Mouse (Mus musculus) G1E (cell line): Measurements from ENCODE around the gene Ate1. TPM values are rescaled to one million over a fixed set of nuclear protein-coding genes. Genes with fewer than 3 reads are reported as not detected.

ENCODE experiments used
- ATAC-seq: 2 replicates; pipeline ENCODE4 v1.8.0; 2016; ENCODE audit warnings: mild to moderate bottlenecking; ENCODE audit not compliant: insufficient number of reproducible peaks, poor library complexity, low FRiP score, severe bottlenecking; ENCODE audit errors: extremely low read depth
- DNase-seq: peaks from one replicate; pipeline ENCODE4 v3.0.0; 2012; ENCODE audit warnings: low spot score
- H3K27me3 ChIP-seq: 2 replicates; pipeline ENCODE4 v1.6.1; 2012; ENCODE audit warnings: mild to moderate bottlenecking, low read length, inconsistent platforms; ENCODE audit not compliant: insufficient read depth
- H3K36me3 ChIP-seq: replicated peaks from 2 replicates; pipeline ENCODE3; 2012; ENCODE audit warnings: mild to moderate bottlenecking, inconsistent platforms
- H3K4me1 ChIP-seq: 2 replicates; pipeline ENCODE4 v1.6.1; 2012; ENCODE audit warnings: low read depth, low read length, inconsistent platforms, mixed read lengths; ENCODE audit not compliant: insufficient read depth
- H3K4me3 ChIP-seq: 2 replicates; pipeline ENCODE4 v1.5.1; 2012; ENCODE audit warnings: low read depth, mild to moderate bottlenecking, inconsistent platforms, low read length, moderate library complexity, mixed read lengths
- H3K9me3 ChIP-seq: replicated peaks from 2 replicates; pipeline ENCODE4 v1.6.1; 2012; ENCODE audit warnings: inconsistent platforms
- CTCF ChIP-seq: IDR thresholded peaks from 2 replicates; pipeline ENCODE4 v1.5.1; 2012; ENCODE audit warnings: low read depth, low read length, inconsistent platforms, mixed read lengths
- GATA1 ChIP-seq: IDR thresholded peaks from 2 replicates; pipeline ENCODE4 v1.6.1; 2012; ENCODE audit warnings: borderline replicate concordance, low read length, inconsistent platforms, mixed read lengths
- GATA2 ChIP-seq: IDR thresholded peaks from 2 replicates; pipeline ENCODE4 v1.6.1; 2012; ENCODE audit warnings: low read depth, low read length, inconsistent platforms, borderline replicate concordance
- POLR2AphosphoS5 ChIP-seq: IDR thresholded peaks from 2 replicates; pipeline ENCODE4 v1.6.1; 2012; ENCODE audit warnings: low read depth, low read length, inconsistent platforms; ENCODE audit not compliant: insufficient replicate concordance
- TAL1 ChIP-seq: conservative IDR thresholded peaks from 2 replicates; pipeline ENCODE4 v1.6.1; 2012; ENCODE audit warnings: low read depth, low read length, inconsistent platforms, mixed read lengths
- polyA plus RNA-seq: library from polyadenylated mRNA; stranded (reverse); fragments of >175 nt; gene quantifications from 2 replicates; pipeline ENCODE4 v1.2.3, GENCODE M21; 2012
- total RNA-seq, 2 experiments: library from RNA; stranded (forward) in 1 of 2; stranded (reverse) in 1 of 2; fragments of 200-1000 nt in 1 of 2; fragments of >200 nt in 1 of 2; fragmentation: Nextera tagmentation in 1 of 2; gene quantifications; 2 replicates each; pipeline ENCODE4 v1.2.3; 2014 to 2017

Gene Ate1
- total and polyA plus RNA-seq, 3 experiments: 5.2 to 49.9 (median 32.2) TPM

- H3K36me3 ChIP-seq: no peaks in the 10 kb centered on the region
- no peaks in the 10 kb centered on the region for H3K4me1 ChIP-seq
- peaks cover 26% of the 10 kb centered on the region for H3K9me3 ChIP-seq
- TF ChIP-seq CTCF (no peak), GATA1 (no peak), POLR2AphosphoS5 (no peak), GATA2 (no peak)
- ATAC-seq (no peak), DNase-seq (no peak)
- H3K4me3 ChIP-seq: no peak overlapping the region
- H3K27me3 ChIP-seq: no peaks in the 10 kb centered on the region
Observed at GRCm38 (mm10) chr7:130368036-130368826, 151.9 kb downstream of the Ate1 start.

- no peak for DNase-seq
- Histone ChIP-seq H3K27me3 (no peaks in the 10 kb centered on the region), H3K9me3 (peaks cover 26% of the 10 kb centered on the region), H3K4me1 (no peaks in the 10 kb centered on the region), H3K36me3 (no peaks in the 10 kb centered on the region), H3K4me3 (no peak overlapping the region)
- TF ChIP-seq TAL1: no peak
- TF ChIP-seq GATA2: no peak
- no peak for TF ChIP-seq GATA1
- no peak for TF ChIP-seq CTCF
- TF ChIP-seq POLR2AphosphoS5: no peak
- ATAC-seq: no peak
Observed at GRCm38 (mm10) chr7:130367222-130368035, 152.7 kb downstream of the Ate1 start.

GRCm38 (mm10) chr7:130365711-130366110 lies 154.5 kb downstream of the Ate1 start:
- DNase-seq (no peak), ATAC-seq (no peak)
- Histone ChIP-seq H3K4me3 (no peak overlapping the region), H3K36me3 (no peaks in the 10 kb centered on the region), H3K27me3 (no peaks in the 10 kb centered on the region), H3K9me3 (peaks cover 26% of the 10 kb centered on the region), H3K4me1 (no peaks in the 10 kb centered on the region)
- TF ChIP-seq GATA2 (no peak), POLR2AphosphoS5 (no peak), GATA1 (no peak), CTCF (no peak), TAL1 (no peak)

Other genes with a start within 250 kb of the Ate1 start
- gene Nsmce4a, start 52.7 kb upstream of the Ate1 start, total RNA-seq (2014; fragmentation: Nextera tagmentation): 75.3 and 77.9 TPM in 2 replicates
- gene Nsmce4a, start 52.7 kb upstream of the Ate1 start, total RNA-seq (2017): 149 and 167 TPM in 2 replicates
- gene Nsmce4a, start 52.7 kb upstream of the Ate1 start, polyA plus RNA-seq: 103 and 120 TPM in 2 replicates
- gene Tacc2, start 57.1 kb upstream of the Ate1 start, total RNA-seq (2014; fragmentation: Nextera tagmentation): not detected in 2 replicates
- gene Tacc2, start 57.1 kb upstream of the Ate1 start, total RNA-seq (2017): 0.23 and 0.38 TPM in 2 replicates
- gene Tacc2, start 57.1 kb upstream of the Ate1 start, polyA plus RNA-seq: not detected in 2 replicates